Mouse (Mus musculus): ENCODE measurements at regions not wholly inside any gene's neighbourhood (a gene's known extent, or its start where the extent isn't known, plus 50 kb on each side); places are given as distances from the start of the nearest gene placed in this dataset.

GRCm38 (mm10) chr3:19747361-19747760, 118.9 kb upstream of the 1700064H15Rik start:
- DNase-seq (ENCODE audit: low spot score in 2 of 2): no peak

- DNase-seq (ENCODE audit: low spot score in 2 of 2): no peak
These were observed 123.5 kb upstream of the 1700064H15Rik start for GRCm38 (mm10) chr3:19751946-19752345.

GRCm38 (mm10) chr3:19754011-19754410, 125.5 kb upstream of the 1700064H15Rik start:
- no peak for DNase-seq (ENCODE audit: low spot score in 2 of 2)

- no peak for DNase-seq (ENCODE audit: low spot score in 2 of 2)
These were observed 126.2 kb upstream of the 1700064H15Rik start for GRCm38 (mm10) chr3:19754636-19755035.

GRCm38 (mm10) chr3:19755136-19755535, 126.7 kb upstream of the 1700064H15Rik start:
- DNase-seq (ENCODE audit: low spot score in 2 of 2): no peak

GRCm38 (mm10) chr3:19798543-19799106, 158.2 kb upstream of the Cp start:
- no peak for DNase-seq (ENCODE audit: low spot score in 2 of 2)

- no peak for DNase-seq (ENCODE audit: low spot score in 2 of 2)
These were observed 146.8 kb upstream of the Cp start for GRCm38 (mm10) chr3:19810034-19810433.

- no peak for DNase-seq (ENCODE audit: low spot score in 2 of 2)
These were observed 131.9 kb upstream of the Cp start for GRCm38 (mm10) chr3:19824904-19825303.

- no peak for DNase-seq (ENCODE audit: low spot score in 2 of 2)
These were observed 128.2 kb upstream of the Cp start for GRCm38 (mm10) chr3:19828518-19829246.

- no peak for DNase-seq (ENCODE audit: low spot score in 2 of 2)
These were observed 127.1 kb upstream of the Cp start for GRCm38 (mm10) chr3:19829752-19830151.

- no peak for DNase-seq (ENCODE audit: low spot score in 2 of 2)
These were observed 108.7 kb upstream of the Cp start for GRCm38 (mm10) chr3:19848031-19848735.

- no peak for DNase-seq (ENCODE audit: low spot score in 2 of 2)
These were observed 108.1 kb upstream of the Cp start for GRCm38 (mm10) chr3:19848736-19849269.

GRCm38 (mm10) chr3:19882623-19883022, 74.2 kb upstream of the Cp start:
- no peak for DNase-seq (ENCODE audit: low spot score in 2 of 2)

GRCm38 (mm10) chr3:19888405-19888804, 68.4 kb upstream of the Cp start:
- DNase-seq (ENCODE audit: low spot score in 2 of 2): no peak

GRCm38 (mm10) chr3:19894258-19894629, 62.6 kb upstream of the Cp start:
- DNase-seq (ENCODE audit: low spot score in 2 of 2): no peak

- peak; percentile 90 to 93 for DNase-seq (ENCODE audit: low spot score in 2 of 2)
These were observed 62.0 kb upstream of the Cp start for GRCm38 (mm10) chr3:19894630-19895578.

- no peak for DNase-seq (ENCODE audit: low spot score in 2 of 2)
These were observed 61.1 kb upstream of the Cp start for GRCm38 (mm10) chr3:19895755-19896154.

- DNase-seq (ENCODE audit: low spot score in 2 of 2): no peak
These were observed 59.7 kb upstream of the Cp start for GRCm38 (mm10) chr3:19897140-19897539.

- DNase-seq (ENCODE audit: low spot score in 2 of 2): no peak
These were observed 54.6 kb upstream of the Cp start for GRCm38 (mm10) chr3:19902226-19902625.

- peak; percentile 19 to 24 for DNase-seq (ENCODE audit: low spot score in 2 of 2)
These were observed 52.2 kb upstream of the Cp start for GRCm38 (mm10) chr3:19904446-19905275.
